Mouse (Mus musculus) cerebellum, adult 11-12 months (tissue): ENCODE measurements around the gene Ube2e3.

Source experiments
- DNase-seq: peaks from one replicate; pipeline ENCODE4 v3.0.0; 2022

Gene Ube2e3

GRCm38 (mm10) chr2:78882743-78883433 is 15.0 kb downstream of the Ube2e3 start:
- no peak for DNase-seq

DNA sequence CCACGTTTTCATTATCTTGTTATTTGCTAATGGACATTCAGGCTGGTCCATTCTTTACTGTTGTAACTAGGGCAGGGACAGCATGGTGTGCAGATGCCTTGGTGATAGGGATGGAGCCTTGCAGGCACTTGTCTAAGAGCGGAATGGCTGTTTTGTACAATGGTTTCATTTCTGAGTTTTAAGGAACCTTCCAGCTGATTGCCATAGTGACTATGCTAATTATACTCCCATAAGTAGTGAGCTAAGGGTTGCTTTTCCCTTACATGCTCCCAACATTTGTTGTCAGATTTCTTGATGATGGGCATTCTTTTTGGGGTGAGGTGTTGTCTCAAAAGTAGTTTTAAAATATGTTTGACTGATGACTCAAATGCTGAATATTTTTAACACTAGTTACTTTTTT is 18.5 kb downstream of the Ube2e3 start:
- DNase-seq = no peak

- no peak for DNase-seq
These were observed 20.3 kb downstream of the Ube2e3 start for GRCm38 (mm10) chr2:78888190-78888589.

GRCm38 (mm10) chr2:78895216-78895615 is 27.3 kb downstream of the Ube2e3 start:
- DNase-seq = no peak

- no peak for DNase-seq
These were observed 38.0 kb downstream of the Ube2e3 start for GRCm38 (mm10) chr2:78905916-78906315.

DNA sequence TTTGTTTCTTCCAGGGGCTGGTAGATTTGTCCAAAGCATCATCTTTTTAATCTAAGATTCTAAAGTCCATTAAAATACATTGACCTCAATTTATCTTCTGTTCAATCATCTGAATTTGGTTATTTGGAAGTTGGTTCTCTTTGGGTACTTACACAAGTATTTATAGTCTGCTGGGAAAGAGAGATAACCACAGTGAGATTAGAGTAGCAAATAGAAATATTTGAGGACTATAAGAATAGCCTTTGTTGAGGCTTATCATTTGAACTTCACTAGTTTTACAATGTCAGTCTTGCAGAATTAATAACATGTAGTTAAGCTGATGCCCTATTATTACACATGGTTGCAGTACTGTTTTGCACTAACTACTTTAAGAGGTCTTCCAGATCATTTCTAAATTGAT is 43.6 kb downstream of the Ube2e3 start:
- no peak for DNase-seq

- DNase-seq = no peak
These were observed 46.9 kb downstream of the Ube2e3 start for GRCm38 (mm10) chr2:78914861-78915260.

DNA sequence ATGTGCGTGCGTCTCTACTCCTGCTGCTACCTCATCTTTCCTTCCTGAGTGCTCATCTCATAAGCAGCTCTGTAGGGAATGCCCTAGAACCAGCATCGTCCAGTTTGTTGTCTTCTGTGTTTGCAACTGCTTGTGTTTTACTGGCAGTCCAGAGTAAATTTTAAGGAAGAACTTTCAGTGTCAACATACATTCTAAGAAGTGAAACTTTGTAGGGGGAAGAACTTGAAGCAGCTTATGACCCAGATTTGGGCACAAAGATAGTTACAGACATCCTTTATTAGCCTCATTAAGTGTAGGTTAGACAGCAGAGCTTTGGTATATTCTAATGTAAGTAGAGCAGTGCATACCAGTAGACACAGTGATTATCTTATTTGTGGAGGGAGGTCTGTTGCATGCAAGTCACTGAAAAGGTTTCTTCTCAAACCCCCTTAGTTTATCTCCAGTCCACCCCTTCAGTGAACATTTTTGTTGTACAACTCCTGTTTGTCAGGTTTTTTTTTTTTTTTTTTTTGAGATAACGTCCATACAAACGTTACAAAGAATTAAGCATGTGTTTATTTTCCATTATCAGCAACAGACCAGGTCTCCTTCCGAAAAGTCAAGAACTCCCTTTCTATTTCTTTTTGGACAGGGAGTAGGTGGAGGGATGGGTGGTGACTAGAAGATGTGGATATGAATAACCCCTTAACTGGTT is 55.2 kb downstream of the Ube2e3 start:
- DNase-seq = no peak

DNA sequence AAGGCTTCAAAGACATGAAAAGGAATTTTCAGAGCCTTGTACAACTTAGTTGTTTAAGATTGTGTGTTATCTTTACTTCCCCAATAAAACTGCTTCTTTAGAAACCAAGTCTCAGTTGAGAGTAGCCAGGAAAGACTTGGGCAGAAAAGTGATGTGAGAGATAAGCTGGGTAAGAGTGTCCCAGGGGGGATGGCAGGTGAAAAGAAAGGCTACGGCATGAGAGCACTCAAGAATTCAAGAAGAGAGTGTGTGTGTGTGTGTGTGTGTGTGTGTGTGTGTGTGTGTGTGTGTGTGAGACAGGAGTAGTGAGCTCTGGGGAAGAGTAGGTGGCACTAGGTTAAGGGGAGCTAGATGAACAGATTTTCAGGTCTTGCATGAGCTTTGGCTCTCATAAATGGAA is 57.9 kb downstream of the Ube2e3 start:
- DNase-seq = no peak

- DNase-seq = no peak
These were observed 59.7 kb downstream of the Ube2e3 start for GRCm38 (mm10) chr2:78927625-78928024.

DNA sequence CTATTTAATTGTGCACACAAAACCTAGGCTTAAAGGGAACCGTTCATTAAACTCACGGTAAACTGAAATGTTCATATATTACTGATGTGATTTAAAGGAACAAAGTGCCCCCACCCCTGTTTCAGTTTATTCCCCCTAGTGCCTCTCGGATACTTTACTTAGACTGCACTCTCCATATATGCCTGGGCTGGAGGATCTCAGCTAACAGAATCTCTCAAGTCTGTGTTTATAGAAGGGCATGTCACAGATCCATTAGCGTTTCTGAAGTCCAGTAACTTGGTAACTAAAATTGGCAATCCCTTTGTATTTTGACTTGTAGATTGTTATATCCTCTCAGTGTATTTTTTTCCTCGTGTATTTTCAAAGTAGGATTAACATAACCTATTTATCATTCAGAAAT is 60.2 kb downstream of the Ube2e3 start:
- DNase-seq = no peak

- no peak for DNase-seq
These were observed 63.4 kb downstream of the Ube2e3 start for GRCm38 (mm10) chr2:78931358-78931757.

GRCm38 (mm10) chr2:78959451-78959850 is 91.5 kb downstream of the Ube2e3 start:
- no peak for DNase-seq

GRCm38 (mm10) chr2:78960288-78960687 is 92.4 kb downstream of the Ube2e3 start:
- no peak for DNase-seq

GRCm38 (mm10) chr2:78961023-78961422 is 93.1 kb downstream of the Ube2e3 start:
- DNase-seq = no peak

DNA sequence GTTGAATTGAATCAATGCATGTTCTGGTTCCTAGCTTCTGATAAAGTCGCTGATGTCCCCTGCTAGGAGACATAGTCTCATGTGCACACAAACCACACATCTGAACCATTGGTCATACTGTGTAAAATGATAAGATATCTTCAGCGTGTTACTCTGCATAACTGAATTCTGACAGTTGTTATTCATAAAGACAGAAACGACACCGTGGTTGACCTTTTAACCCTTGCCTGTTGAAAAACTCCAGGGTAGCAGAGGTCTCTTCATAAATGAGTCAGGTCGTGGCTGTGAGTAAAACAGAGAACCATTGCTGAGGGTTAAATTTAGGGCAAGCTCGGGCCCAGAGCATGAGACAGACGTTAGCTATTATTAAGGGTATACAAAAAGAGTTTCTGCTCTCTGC is 93.7 kb downstream of the Ube2e3 start:
- DNase-seq = no peak

- no peak for DNase-seq
These were observed 97.1 kb downstream of the Ube2e3 start for GRCm38 (mm10) chr2:78964995-78965394.

DNA sequence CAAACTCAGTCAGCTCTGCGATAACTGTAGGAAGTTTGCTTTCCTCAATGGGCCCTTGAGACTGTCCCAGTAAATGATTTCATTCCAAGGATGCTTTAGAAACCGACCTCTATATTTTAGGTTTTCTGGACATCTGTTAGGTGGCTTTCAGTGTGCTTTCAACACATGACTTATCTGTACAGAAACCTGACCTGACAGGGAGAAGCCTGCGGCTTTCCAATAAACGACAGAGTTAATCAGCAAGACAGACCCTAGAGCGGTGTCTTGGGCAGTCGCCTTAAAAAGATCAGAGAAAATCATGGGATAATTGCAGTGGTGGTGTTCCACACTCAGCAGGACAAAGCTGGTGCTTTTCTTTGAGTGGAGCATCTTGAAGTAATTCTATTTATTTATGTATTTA is 97.5 kb downstream of the Ube2e3 start:
- no peak for DNase-seq

DNA sequence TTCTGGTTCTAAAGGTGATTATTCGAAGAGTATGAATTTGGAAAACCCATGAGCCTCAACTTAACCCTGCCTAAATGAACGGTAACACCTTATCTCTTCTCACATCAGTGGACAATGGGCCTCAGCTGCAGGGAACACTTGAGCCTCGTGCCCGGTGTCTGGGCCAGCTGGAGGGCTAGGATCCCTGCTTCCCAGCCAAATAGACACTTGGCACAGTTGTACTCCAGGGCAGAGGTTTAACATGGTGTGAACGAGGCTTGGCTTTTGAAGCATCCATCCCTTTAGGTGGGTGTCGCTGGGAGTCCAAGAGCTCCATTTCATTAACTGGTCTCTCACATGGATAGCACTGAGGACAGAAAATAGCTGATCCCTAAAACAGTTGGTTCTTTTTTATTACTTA is 102.2 kb downstream of the Ube2e3 start:
- DNase-seq = no peak
